Mouse (Mus musculus): Measurements from ENCODE around the gene Pde9a. TPM values are rescaled to one million over a fixed set of nuclear protein-coding genes. Genes with fewer than 3 reads are reported as not detected.

Gene Pde9a
- polyA plus RNA-seq, 1 experiment = 10.9 TPM

- DNase-seq (ENCODE audit: low read depth) = no peak
Measured at GRCm38 (mm10) chr17:31386766-31387275, 811 bp downstream of the Pde9a start.

- no peak for DNase-seq (ENCODE audit: low read depth)
Measured at GRCm38 (mm10) chr17:31389432-31390050, 3.5 kb downstream of the Pde9a start.

DNA sequence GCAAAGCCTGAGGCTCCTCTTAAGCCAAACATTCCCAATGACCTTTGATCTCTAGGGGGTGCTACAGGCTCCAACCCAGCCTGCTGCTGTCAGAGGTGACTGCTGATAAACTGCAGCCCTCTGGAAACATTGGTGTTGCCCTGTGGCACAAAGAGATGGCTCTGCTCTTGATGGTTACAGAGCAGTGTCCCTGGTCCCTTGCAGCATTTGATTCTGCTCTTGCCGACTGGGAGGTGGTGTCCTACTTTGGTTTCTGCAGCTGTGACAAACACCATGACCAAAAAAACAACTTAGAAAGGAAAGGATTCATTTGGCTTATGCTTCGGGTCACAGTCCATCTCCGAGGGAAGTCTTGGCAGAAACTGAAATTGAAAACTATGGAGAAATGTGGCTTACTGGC lies 5.5 kb downstream of the Pde9a start:
- DNase-seq (ENCODE audit: low read depth) = no peak

DNA sequence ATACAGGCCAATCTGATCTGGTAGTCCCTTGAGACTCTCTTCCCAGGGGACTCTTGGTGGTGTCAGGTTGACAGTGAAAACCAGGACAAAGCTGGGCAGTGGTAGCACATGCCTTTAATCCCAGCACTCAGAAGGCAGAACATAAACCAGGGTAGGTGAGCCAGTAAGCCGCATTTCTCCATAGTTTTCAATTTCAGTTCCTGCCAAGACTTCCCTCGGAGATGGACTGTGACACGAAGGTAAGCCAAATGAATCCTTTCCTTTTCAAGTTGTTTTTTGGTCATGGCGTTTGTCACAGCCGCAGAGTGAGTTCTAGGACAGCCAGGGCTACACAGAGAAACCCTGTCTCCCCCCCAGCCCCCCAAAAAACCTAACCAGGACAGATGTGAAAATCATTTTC lies 6.0 kb downstream of the Pde9a start:
- no peak for DNase-seq (ENCODE audit: low read depth)

DNA sequence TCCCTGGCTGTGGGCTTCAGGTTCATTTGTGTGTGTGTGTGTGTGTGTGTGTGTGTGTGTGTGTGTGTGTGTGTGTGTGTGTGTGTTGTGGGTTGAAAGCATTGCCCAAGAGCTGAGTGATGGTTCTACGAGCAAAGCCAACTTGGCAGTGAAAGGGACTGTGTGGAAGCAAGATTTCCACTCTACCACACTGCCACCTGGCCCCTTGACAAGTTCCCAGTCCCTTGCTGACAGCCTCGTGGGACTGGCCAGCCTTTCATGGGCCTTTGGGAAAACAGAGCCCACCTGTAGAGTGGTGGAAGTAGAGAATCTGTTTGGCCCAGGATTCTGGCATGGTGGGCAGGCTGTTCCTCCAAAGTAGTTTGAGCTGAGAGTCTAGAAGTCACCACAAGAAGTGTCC lies 7.8 kb downstream of the Pde9a start:
- DNase-seq (ENCODE audit: low read depth) = no peak

DNA sequence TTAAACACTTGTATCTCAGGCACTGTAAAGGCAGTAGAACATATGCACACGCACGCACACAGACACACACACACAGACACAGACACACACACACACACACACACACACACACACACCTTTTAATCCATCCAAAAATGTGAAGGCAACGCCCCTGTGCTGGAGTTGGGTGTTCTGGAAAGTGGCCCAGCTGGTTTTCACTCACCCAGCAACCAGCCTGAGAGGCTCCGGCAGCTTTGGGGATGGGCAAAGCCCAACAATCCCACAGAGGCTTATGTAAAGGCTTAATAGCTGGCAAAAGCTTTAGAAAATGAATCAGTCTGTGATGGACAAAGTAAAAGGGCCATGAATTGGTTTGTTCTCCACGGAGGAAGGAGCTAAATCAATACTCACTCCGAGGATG lies 14.3 kb downstream of the Pde9a start:
- no peak for DNase-seq (ENCODE audit: low read depth)

- no peak for DNase-seq (ENCODE audit: low read depth)
Measured at GRCm38 (mm10) chr17:31401160-31401559, 15.2 kb downstream of the Pde9a start.

GRCm38 (mm10) chr17:31402713-31403112 lies 16.7 kb downstream of the Pde9a start:
- DNase-seq (ENCODE audit: low read depth) = no peak

DNA sequence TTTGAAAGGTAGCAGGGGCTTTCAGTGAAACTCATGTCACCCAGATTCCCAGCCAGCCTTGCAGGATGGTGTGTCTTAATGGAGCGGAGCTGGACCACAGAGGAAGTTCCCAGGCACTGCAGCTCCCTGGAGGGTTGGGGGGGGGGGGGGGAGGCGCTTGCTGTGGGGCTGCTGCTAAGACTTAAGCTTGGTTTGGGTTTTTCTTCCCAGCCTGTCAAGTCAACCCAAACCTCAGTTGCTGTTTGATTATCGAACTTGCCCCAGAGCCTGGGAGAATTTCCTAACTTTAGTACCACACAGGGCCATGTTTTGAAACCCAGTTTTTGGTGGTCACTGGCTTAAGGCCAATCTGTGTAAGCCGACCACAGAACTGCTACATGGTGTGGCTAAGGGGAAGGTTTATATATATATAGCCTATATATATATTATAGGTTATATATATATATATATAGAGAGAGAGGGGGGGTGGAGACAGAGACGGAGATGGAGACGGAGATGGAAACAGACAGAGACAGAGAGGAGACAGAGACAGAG lies 19.8 kb downstream of the Pde9a start:
- no peak for DNase-seq (ENCODE audit: low read depth)

- DNase-seq (ENCODE audit: low read depth) = no peak
Measured at GRCm38 (mm10) chr17:31409741-31410350, 23.8 kb downstream of the Pde9a start.

DNA sequence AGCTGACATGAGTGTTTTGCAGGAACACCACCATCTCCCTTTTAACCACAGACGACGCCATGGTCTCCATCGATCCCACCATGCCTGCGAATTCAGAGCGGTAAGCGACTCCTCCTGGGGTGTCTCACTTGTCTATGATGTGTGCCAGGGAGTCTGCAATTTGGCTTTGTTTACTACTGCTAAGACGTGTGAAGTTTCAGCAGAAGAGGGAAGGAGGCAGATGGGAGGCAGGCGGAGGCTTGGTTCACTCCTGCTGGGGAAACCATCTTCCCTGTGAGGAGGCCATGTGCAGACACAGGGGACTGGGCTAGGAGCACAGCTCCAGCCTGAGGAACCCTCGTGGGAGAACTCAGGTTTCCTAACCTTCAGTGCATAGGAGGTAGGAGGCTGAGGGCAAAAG lies 29.2 kb downstream of the Pde9a start:
- no peak for DNase-seq (ENCODE audit: low read depth)

- DNase-seq (ENCODE audit: low read depth) = no peak
Measured at GRCm38 (mm10) chr17:31418804-31419597, 33.0 kb downstream of the Pde9a start.

GRCm38 (mm10) chr17:31419598-31419950 lies 33.6 kb downstream of the Pde9a start:
- DNase-seq (ENCODE audit: low read depth) = no peak

- DNase-seq (ENCODE audit: low read depth) = no peak
Measured at GRCm38 (mm10) chr17:31419995-31420394, 34.0 kb downstream of the Pde9a start.

- no peak for DNase-seq (ENCODE audit: low read depth)
Measured at GRCm38 (mm10) chr17:31420658-31421057, 34.6 kb downstream of the Pde9a start.

DNA sequence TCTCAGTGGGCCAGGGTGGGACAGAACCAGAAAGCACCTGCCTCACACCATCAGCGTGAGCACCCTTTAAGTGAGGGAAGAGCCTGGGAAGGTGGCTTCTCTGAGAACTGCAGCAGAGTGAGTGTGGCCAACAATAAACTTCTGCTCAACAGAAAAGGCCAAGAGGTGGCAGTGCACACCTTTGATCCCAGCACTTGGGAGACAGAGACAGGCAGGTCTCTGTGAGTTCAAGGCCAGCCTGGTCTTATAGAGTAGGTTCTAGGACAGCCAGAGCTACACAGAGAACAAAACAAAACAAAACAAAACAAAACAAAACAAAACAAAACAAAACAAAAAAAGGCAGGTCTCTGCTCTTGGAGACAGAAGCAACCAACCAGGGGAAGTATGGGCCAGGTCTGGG lies 36.4 kb downstream of the Pde9a start:
- no peak for DNase-seq (ENCODE audit: low read depth)

DNA sequence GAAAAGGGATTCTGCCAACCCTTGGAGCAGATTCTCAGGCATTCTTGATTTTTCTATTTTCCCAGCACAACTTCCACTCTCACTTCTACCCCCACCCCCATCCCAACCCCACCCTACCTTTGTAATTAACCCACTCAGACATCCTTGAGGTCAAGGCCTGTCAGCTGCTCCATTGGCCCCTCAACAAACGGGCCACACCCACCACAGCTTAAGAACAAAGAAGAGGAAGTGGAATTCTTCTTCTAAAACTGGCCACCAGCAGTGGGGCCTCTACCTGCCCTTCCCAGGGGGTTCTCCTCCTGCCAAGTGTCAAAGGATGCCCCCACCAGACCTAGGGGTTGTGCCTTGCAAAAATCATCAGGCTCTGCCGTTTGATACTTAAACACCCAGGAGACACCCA lies 37.0 kb downstream of the Pde9a start:
- no peak for DNase-seq (ENCODE audit: low read depth)

DNA sequence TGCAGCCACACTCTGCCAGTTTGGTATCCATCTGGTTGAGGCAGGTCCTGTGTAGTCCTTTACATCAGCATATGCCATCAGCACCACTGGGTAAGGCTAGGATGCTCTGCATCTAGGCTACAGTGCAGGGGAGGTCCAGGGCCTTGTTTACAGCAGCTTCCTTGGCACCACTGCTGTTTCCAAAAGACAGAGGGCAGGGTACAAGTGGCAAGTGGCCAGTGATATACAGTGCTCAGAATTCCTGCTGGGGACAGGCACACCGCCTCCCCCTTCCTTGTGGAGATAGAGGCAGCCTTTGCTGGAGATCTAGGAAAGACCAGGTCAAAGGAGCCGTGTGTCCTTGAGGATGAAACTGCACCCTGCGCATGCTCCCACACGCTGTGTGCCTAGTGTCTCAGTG lies 38.3 kb downstream of the Pde9a start:
- DNase-seq (ENCODE audit: low read depth) = no peak

DNA sequence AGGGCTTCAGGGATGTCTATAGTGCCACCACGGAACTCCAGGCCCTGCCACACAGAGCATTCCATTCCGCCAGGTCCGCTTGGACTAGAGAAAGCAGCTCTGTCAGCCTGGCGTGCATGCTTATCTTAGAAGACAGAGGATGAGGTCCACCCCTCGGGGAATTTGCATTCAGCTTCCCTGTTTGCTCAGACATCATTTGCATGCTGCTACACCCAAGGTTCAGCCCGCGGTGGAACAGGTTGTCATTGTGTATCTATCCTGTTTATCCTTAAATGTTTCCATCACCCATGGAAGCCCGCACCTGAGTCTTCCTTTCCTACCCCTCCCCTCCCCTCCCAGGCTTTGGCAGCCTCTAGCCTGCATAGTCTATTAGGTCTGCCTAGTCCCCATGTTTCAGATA lies 38.8 kb downstream of the Pde9a start:
- DNase-seq (ENCODE audit: low read depth) = no peak

DNA sequence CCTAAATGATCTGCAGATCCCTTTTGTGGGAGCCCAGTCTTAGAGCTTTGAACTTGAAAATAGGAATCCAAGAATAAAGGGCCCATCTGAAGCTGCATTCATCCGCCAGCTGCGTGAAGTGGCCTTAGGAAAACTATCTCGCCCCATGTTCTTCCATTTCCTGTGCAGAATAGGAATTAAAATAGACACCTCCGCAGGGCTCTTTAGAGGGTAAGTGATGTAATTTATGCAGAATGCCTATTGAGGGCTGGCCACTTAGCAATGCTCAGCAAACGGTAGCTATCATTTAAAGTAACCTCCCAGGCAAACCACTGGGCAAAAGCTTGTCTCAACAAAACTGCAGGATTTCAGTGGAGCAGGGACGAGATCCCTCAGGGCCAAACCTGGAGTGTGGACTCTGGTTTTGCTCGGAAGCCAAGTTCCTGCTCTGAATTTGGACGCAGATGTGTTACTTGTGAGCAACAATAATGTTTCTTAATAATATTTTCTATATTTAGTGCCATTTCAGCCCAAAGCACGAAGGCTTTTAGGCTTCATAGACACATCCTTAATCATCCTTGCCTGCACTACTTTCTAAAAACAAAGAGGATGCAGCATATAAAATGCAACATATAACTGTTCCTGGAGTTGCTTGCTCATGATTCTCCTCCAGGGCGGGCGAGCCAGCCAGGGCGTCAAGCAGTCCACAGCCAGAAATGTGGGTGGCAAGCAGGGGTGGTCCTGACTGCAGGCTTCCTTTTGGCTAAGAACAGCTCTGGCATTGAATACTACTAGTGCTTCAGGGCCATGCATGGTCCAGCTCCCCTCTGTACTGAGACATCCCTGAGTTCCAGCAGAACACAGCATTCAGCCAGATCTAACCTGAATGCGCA lies 40.1 kb downstream of the Pde9a start:
- no peak for DNase-seq (ENCODE audit: low read depth)

GRCm38 (mm10) chr17:31429402-31429801 lies 43.4 kb downstream of the Pde9a start:
- no peak for DNase-seq (ENCODE audit: low read depth)

- DNase-seq (ENCODE audit: low read depth) = no peak
Measured at GRCm38 (mm10) chr17:31432878-31433281, 46.9 kb downstream of the Pde9a start.
